Mouse (Mus musculus): ENCODE measurements around the gene Apoa2. TPM values are rescaled to one million over a fixed set of nuclear protein-coding genes. Genes with fewer than 3 reads are reported as not detected.
A peak's percentile ranks its signal among the peaks of the same experiment; 100 is the strongest.

The Apoa2 gene
- polyA plus RNA-seq, 1 experiment from 2014 or later: 55.4 TPM

DNA sequence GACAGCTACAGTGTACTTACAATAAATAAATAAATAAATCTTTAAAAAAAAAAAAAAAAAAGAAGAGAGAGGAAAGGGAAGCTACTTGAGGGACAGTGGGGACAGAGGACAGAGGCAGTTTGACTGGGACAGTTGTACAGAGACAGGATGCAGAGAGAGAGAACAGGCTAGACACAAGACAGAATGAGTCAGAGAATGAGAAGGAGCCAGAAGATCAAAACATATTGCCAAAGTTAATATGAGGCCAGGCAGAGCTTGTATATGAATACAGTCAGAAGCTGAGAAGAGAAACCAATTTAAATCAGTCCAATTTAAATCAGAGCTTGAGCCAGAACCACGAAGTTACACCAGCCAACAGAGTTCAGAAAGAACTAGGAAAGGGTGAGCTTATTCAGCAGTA is 43.5 kb downstream of the Apoa2 start:
- WGBS (ENCODE audit: insufficient replicate concordance): 74% methylated on average over 1 of the region's 1 CpGs
- Histone ChIP-seq H3K4me3 (ENCODE audit: low read depth, low read length) (no peak overlapping the region), H3K9me3 (replicated peaks; ENCODE audit: control insufficient read depth, low read length) (no peaks in the 10 kb centered on the region), H3K4me1 (ENCODE audit: control insufficient read depth, insufficient read depth, low read length) (peaks cover 14% of the 10 kb centered on the region), H3K27ac (ENCODE audit: low read depth, low read length) (no peak overlapping the region), H3K9ac (ENCODE audit: low read depth, low read length) (no peak overlapping the region), H3K4me2 (no peak overlapping the region), H3K36me3 (ENCODE audit: control insufficient read depth, insufficient read depth, low read length) (peaks cover 7% of the 10 kb centered on the region), H3K27me3 (ENCODE audit: control insufficient read depth, insufficient read depth, low read length) (no peaks in the 10 kb centered on the region)
- ATAC-seq (replicated peaks; ENCODE audit: insufficient number of reproducible peaks, low FRiP score, low TSS enrichment): no peak

DNA sequence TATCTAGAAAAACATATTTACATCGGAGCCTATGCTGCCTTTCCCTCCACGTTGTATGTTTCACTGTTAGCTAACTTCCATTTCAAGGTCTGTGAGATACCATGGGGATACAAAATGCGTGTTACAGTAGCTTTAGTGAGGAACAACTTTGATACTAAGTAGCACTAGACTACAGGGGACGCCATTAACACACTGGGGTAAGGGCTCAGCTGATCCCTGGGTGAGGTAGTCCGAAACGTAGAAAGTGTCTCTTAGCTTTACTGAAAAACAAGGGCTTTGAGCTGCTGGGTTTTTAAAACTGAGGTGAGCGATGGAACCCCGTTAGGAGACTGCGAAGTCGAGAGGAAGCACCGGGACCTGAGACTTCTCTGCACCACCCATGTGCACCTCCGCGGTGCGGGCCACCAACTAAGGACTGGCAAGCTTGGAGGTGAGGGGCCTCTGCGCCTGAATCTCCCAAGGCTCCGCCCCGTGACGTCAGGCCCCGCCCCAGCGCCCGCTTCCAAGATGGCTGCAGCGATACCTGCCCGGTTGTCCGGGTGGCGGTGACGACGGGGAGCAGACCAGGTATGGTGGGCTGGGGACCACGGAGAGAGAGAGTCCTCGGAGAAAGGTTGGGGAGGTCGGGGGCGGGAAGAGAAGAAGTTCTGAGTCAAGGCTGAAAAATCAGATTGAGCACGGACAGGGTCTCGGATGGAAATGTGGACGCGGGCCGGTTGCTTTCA is 45.2 kb downstream of the Apoa2 start, which contains the start of gene B4galt3:
TSS of gene B4galt3 (plus strand) at position 481 of the 725 bp plus-strand sequence.
- Histone ChIP-seq H3K27me3 (ENCODE audit: control insufficient read depth, insufficient read depth, low read length) (no peaks in the 10 kb centered on the region), H3K27ac (ENCODE audit: low read depth, low read length) (peak within 1 kb of the TSS; percentile 43; the same call in 1 of the 2 replicates), H3K36me3 (ENCODE audit: control insufficient read depth, insufficient read depth, low read length) (peaks cover 14% of the 10 kb centered on the region), H3K4me1 (ENCODE audit: control insufficient read depth, insufficient read depth, low read length) (peaks cover 11% of the 10 kb centered on the region), H3K9me3 (replicated peaks; ENCODE audit: control insufficient read depth, low read length) (no peaks in the 10 kb centered on the region), H3K4me3 (ENCODE audit: low read depth, low read length) (peak within 1 kb of the TSS; percentile 83), H3K9ac (ENCODE audit: low read depth, low read length) (peak within 1 kb of the TSS; percentile 75), H3K4me2 (peak within 1 kb of the TSS; percentile 83)
- WGBS (ENCODE audit: insufficient replicate concordance): 3% methylated on average over 36 of the region's 36 CpGs
- ATAC-seq (replicated peaks; ENCODE audit: insufficient number of reproducible peaks, low FRiP score, low TSS enrichment): peak; percentile 94

DNA sequence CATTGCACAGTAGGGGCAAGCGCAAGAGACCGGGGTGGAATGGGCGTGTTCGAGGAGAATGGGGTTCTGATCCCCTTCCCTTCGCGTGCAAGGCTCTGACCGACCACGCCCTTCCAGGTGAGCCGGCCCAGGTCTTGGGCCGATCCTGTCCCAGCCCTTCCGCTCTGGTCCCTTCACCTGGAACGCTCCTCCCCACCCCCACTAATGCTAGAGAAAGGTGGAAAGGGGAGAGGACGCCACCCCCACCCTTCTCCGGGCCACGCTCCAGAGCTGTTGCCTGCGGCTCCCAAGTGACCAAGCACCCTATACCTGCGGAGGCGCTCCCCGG is 45.7 kb downstream of the Apoa2 start:
- Histone ChIP-seq H3K9me3 (replicated peaks; ENCODE audit: control insufficient read depth, low read length) (no peaks in the 10 kb centered on the region), H3K27ac (ENCODE audit: low read depth, low read length) (peak overlapping the region; percentile 43; the same call in 1 of the 2 replicates), H3K4me2 (peak overlapping the region; percentile 83), H3K9ac (ENCODE audit: low read depth, low read length) (peak overlapping the region; percentile 75), H3K4me1 (ENCODE audit: control insufficient read depth, insufficient read depth, low read length) (peaks cover 11% of the 10 kb centered on the region), H3K27me3 (ENCODE audit: control insufficient read depth, insufficient read depth, low read length) (no peaks in the 10 kb centered on the region), H3K36me3 (ENCODE audit: control insufficient read depth, insufficient read depth, low read length) (peaks cover 18% of the 10 kb centered on the region), H3K4me3 (ENCODE audit: low read depth, low read length) (peak overlapping the region; percentile 83)
- under 1% methylated on average over 19 of the region's 19 CpGs for WGBS (ENCODE audit: insufficient replicate concordance)
- ATAC-seq (replicated peaks; ENCODE audit: insufficient number of reproducible peaks, low FRiP score, low TSS enrichment): peak; percentile 66

DNA sequence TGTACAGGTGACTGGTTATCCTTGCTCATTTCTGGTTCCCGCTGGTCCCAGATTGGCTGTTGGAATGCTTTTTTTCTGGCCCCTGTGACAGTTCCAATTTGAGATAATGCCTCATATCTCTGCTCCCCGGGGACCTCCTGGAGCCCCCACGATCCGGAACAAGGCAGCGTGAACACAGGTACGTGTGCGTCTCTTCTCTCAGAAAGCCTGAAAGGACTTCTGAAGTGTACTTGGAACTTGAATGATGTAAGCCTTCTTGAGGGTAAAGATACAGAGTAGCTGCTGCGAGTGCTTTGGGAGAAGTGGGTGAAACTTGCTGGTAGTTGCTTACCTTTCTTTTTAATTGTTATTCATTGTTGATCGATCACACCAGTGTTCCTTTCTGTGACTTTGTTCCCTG is 46.3 kb downstream of the Apoa2 start:
- no peak overlapping the region for H3K27ac ChIP-seq (ENCODE audit: low read depth, low read length)
- peaks cover 23% of the 10 kb centered on the region for H3K36me3 ChIP-seq (ENCODE audit: control insufficient read depth, insufficient read depth, low read length)
- WGBS (ENCODE audit: insufficient replicate concordance): 32% methylated on average over 9 of the region's 9 CpGs
- H3K9me3 ChIP-seq (replicated peaks; ENCODE audit: control insufficient read depth, low read length): no peaks in the 10 kb centered on the region
- no peaks in the 10 kb centered on the region for H3K27me3 ChIP-seq (ENCODE audit: control insufficient read depth, insufficient read depth, low read length)
- ATAC-seq (replicated peaks; ENCODE audit: insufficient number of reproducible peaks, low FRiP score, low TSS enrichment): no peak
- peak overlapping the region; percentile 83 for H3K4me2 ChIP-seq
- peak overlapping the region; percentile 75 for H3K9ac ChIP-seq (ENCODE audit: low read depth, low read length)
- peaks cover 11% of the 10 kb centered on the region for H3K4me1 ChIP-seq (ENCODE audit: control insufficient read depth, insufficient read depth, low read length)
- H3K4me3 ChIP-seq (ENCODE audit: low read depth, low read length): peak overlapping the region; percentile 83

DNA sequence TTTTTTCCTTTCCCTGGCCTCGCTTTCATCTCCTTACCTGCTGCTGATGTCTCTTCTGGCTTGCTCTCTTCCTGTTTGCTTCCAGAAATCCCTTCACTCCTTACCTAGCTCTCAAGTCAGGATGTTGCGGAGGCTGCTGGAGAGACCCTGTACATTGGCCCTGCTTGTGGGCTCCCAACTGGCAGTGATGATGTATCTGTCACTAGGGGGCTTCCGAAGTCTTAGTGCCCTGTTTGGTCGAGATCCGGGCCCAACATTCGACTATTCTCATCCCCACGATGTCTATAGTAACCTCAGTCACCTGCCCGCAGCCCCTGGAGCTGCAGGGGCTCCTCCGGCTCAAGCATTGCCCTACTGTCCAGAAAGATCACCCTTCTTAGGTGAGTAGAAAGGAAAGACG is 46.8 kb downstream of the Apoa2 start:
- H3K27ac ChIP-seq (ENCODE audit: low read depth, low read length): no peak overlapping the region
- peak overlapping the region; percentile 83 for H3K4me2 ChIP-seq
- 69% methylated on average over 10 of the region's 10 CpGs for WGBS (ENCODE audit: insufficient replicate concordance)
- peaks cover 11% of the 10 kb centered on the region for H3K4me1 ChIP-seq (ENCODE audit: control insufficient read depth, insufficient read depth, low read length)
- no peak for ATAC-seq (replicated peaks; ENCODE audit: insufficient number of reproducible peaks, low FRiP score, low TSS enrichment)
- H3K27me3 ChIP-seq (ENCODE audit: control insufficient read depth, insufficient read depth, low read length): no peaks in the 10 kb centered on the region
- H3K4me3 ChIP-seq (ENCODE audit: low read depth, low read length): peak overlapping the region; percentile 10
- H3K36me3 ChIP-seq (ENCODE audit: control insufficient read depth, insufficient read depth, low read length): peaks cover 27% of the 10 kb centered on the region
- no peaks in the 10 kb centered on the region for H3K9me3 ChIP-seq (replicated peaks; ENCODE audit: control insufficient read depth, low read length)
- no peak overlapping the region for H3K9ac ChIP-seq (ENCODE audit: low read depth, low read length)

DNA sequence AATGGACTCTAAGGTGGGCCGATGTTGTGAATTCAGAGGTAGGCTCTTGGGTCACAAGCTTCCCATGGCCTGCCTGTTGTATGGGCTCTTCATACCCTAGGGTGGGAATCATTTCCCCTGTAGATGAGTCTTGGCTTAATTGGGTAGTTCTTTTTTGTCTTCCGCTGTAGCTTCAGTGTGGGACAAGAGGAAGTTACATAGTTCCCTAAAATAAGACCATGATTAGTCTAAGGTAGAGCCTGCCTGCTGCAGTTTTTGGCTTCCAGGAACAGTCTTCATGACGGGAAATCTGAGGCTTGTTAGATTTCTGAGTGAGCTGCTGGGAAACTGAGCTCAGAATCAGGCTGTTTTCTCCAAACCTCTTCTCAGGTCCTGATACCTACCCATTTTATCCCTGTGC is 47.2 kb downstream of the Apoa2 start:
- Histone ChIP-seq H3K9ac (ENCODE audit: low read depth, low read length) (no peak overlapping the region), H3K4me1 (ENCODE audit: control insufficient read depth, insufficient read depth, low read length) (peaks cover 11% of the 10 kb centered on the region), H3K27ac (ENCODE audit: low read depth, low read length) (no peak overlapping the region), H3K27me3 (ENCODE audit: control insufficient read depth, insufficient read depth, low read length) (no peaks in the 10 kb centered on the region), H3K4me3 (ENCODE audit: low read depth, low read length) (peak overlapping the region; percentile 10; the same call in 1 of the 2 replicates), H3K4me2 (peak overlapping the region; percentile 83), H3K9me3 (replicated peaks; ENCODE audit: control insufficient read depth, low read length) (no peaks in the 10 kb centered on the region), H3K36me3 (ENCODE audit: control insufficient read depth, insufficient read depth, low read length) (peaks cover 27% of the 10 kb centered on the region)
- 93% methylated on average over 3 of the region's 3 CpGs for WGBS (ENCODE audit: insufficient replicate concordance)
- ATAC-seq (replicated peaks; ENCODE audit: insufficient number of reproducible peaks, low FRiP score, low TSS enrichment): no peak

DNA sequence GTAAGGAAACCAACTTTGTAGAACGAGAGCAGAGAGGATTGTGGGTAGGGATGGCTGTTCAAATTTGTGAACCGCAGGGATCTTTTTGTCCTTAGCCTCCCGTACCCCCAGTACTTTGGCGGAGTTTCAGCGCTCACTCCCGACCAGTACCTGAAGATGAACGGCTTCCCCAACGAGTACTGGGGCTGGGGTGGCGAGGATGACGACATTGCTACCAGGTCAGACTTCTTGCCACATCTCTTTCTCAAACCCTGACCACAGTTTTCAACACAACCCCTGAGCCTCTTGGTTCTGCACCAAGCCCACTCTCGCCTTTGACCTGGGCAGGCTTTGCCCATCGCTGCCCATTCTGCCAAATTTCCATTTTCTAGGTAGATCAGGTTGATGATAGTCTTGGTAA is 49.3 kb downstream of the Apoa2 start:
- no peak overlapping the region for H3K4me3 ChIP-seq (ENCODE audit: low read depth, low read length)
- ATAC-seq (replicated peaks; ENCODE audit: insufficient number of reproducible peaks, low FRiP score, low TSS enrichment): no peak
- peaks cover 32% of the 10 kb centered on the region for H3K36me3 ChIP-seq (ENCODE audit: control insufficient read depth, insufficient read depth, low read length)
- no peaks in the 10 kb centered on the region for H3K27me3 ChIP-seq (ENCODE audit: control insufficient read depth, insufficient read depth, low read length)
- no peak overlapping the region for H3K9ac ChIP-seq (ENCODE audit: low read depth, low read length)
- H3K4me1 ChIP-seq (ENCODE audit: control insufficient read depth, insufficient read depth, low read length): peaks cover 11% of the 10 kb centered on the region
- 91% methylated on average over 12 of the region's 12 CpGs for WGBS (ENCODE audit: insufficient replicate concordance)
- no peaks in the 10 kb centered on the region for H3K9me3 ChIP-seq (replicated peaks; ENCODE audit: control insufficient read depth, low read length)
- no peak overlapping the region for H3K4me2 ChIP-seq
- H3K27ac ChIP-seq (ENCODE audit: low read depth, low read length): no peak overlapping the region

DNA sequence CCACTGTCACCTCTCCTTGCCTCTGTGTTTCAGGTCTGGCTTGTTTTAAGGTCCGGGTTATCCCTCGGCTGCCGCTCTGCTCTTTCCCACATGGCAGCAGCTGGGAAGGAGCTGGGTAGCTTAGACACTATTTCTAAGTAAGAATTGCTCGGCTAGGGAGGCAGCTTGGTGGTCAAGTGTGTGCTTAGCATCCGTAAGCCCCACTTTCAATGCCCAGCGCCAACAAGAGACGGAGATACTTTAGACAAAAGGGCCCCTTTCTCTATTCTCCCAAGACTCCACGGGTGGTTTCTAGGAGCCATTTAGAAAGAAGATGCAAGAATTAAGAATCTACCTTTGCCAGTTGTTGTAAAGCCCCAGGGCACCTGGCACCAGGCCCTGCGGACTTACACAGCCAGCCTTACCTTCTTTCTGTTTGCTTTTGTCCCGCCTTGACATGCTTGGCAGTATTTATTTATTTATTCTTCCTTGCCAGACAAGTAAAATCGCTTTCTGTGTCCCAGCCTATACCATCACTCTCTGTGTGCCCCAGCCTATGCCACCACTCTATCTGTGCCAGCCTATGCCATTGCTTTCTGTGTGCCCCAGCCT is 50.4 kb downstream of the Apoa2 start:
- H3K27ac ChIP-seq (ENCODE audit: low read depth, low read length): no peak overlapping the region
- peaks cover 32% of the 10 kb centered on the region for H3K36me3 ChIP-seq (ENCODE audit: control insufficient read depth, insufficient read depth, low read length)
- no peak overlapping the region for H3K4me2 ChIP-seq
- H3K27me3 ChIP-seq (ENCODE audit: control insufficient read depth, insufficient read depth, low read length): no peaks in the 10 kb centered on the region
- H3K4me3 ChIP-seq (ENCODE audit: low read depth, low read length): no peak overlapping the region
- 89% methylated on average over 11 of the region's 11 CpGs for WGBS (ENCODE audit: insufficient replicate concordance)
- H3K9ac ChIP-seq (ENCODE audit: low read depth, low read length): no peak overlapping the region
- peaks cover 11% of the 10 kb centered on the region for H3K4me1 ChIP-seq (ENCODE audit: control insufficient read depth, insufficient read depth, low read length)
- no peaks in the 10 kb centered on the region for H3K9me3 ChIP-seq (replicated peaks; ENCODE audit: control insufficient read depth, low read length)
- no peak for ATAC-seq (replicated peaks; ENCODE audit: insufficient number of reproducible peaks, low FRiP score, low TSS enrichment)

Measured in heart, embryonic 11.5 days (tissue).